Mouse (Mus musculus): Measurements from ENCODE around the gene Ikzf5. TPM values are rescaled to one million over a fixed set of nuclear protein-coding genes. Genes with fewer than 3 reads are reported as not detected.
"Not testable (repeated sequence)": the region's sequence is repeated elsewhere in the genome, so short reads cannot be mapped to it uniquely, and the experiment has no call there.

The Ikzf5 gene
- polyA plus RNA-seq, 1 experiment from 2014 or later: 21.9 TPM

- Histone ChIP-seq H3K36me3 (ENCODE audit: control insufficient read depth, insufficient read depth, low read length) (no peaks in the 10 kb centered on the region), H3K27ac (ENCODE audit: low read depth, low read length) (no peak overlapping the region), H3K4me2 (ENCODE audit: low read length) (peak overlapping the region; percentile 84; the same call in 1 of the 2 replicates), H3K9ac (ENCODE audit: low read length) (0 out of 2 replicates have a peak overlapping the region, but pooled peaks have one; percentile 8), H3K27me3 (replicated peaks; ENCODE audit: control insufficient read depth, insufficient read depth, low read length) (no peaks in the 10 kb centered on the region), H3K4me1 (ENCODE audit: control insufficient read depth, insufficient read depth, low read length) (peaks cover 19% of the 10 kb centered on the region), H3K4me3 (ENCODE audit: low read depth, low read length) (no peak overlapping the region), H3K9me3 (replicated peaks; ENCODE audit: control insufficient read depth, low read length) (no peaks in the 10 kb centered on the region)
- WGBS: 68% methylated on average over 2 of the region's 2 CpGs
- ATAC-seq (no peak), DNase-seq (ENCODE audit: low spot score) (no peak)
These were observed 1.6 kb upstream of the Ikzf5 start for GRCm38 (mm10) chr7:131411941-131412270.

GRCm38 (mm10) chr7:131411221-131411940, 1.1 kb upstream of the Ikzf5 start:
- peak overlapping the region; percentile 88 for H3K4me3 ChIP-seq (ENCODE audit: low read depth, low read length)
- 64% methylated on average over 10 of the region's 10 CpGs for WGBS
- no peak for ATAC-seq
- H3K27ac ChIP-seq (ENCODE audit: low read depth, low read length): no peak overlapping the region
- H3K36me3 ChIP-seq (ENCODE audit: control insufficient read depth, insufficient read depth, low read length): no peaks in the 10 kb centered on the region
- no peak for DNase-seq (ENCODE audit: low spot score)
- peak overlapping the region; percentile 84 for H3K4me2 ChIP-seq (ENCODE audit: low read length)
- H3K4me1 ChIP-seq (ENCODE audit: control insufficient read depth, insufficient read depth, low read length): peaks cover 19% of the 10 kb centered on the region
- H3K9me3 ChIP-seq (replicated peaks; ENCODE audit: control insufficient read depth, low read length): no peaks in the 10 kb centered on the region
- H3K9ac ChIP-seq (ENCODE audit: low read length): peak overlapping the region; percentile 93
- H3K27me3 ChIP-seq (replicated peaks; ENCODE audit: control insufficient read depth, insufficient read depth, low read length): no peaks in the 10 kb centered on the region

DNA sequence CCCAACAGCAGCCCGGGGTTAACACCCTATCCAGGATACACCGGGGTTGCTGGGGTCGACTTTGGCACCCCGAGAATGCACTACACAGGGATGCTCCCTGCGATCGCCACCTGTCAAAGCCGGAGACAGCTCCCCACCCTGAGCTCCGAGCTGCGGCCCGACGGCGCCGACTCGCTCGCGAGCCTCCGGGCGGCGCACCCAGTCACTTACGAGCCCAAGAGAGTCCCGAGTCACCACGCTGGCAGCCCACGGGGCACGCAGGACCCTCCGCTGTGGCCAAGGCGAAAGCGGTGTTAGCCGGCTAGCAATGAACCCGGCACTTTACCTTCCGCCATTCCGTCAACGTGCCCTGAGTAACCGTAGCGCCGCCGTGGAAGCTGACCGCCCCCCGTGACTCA, 334 bp downstream of the Ikzf5 start:
- WGBS: under 1% methylated on average over 38 of the region's 38 CpGs
- H3K27me3 ChIP-seq (replicated peaks; ENCODE audit: control insufficient read depth, insufficient read depth, low read length): no peaks in the 10 kb centered on the region
- H3K36me3 ChIP-seq (ENCODE audit: control insufficient read depth, insufficient read depth, low read length): no peaks in the 10 kb centered on the region
- ATAC-seq (peak; percentile 63), DNase-seq (ENCODE audit: low spot score) (no peak)
- H3K4me1 ChIP-seq (ENCODE audit: control insufficient read depth, insufficient read depth, low read length): peaks cover 19% of the 10 kb centered on the region
- H3K4me2 ChIP-seq (ENCODE audit: low read length): peak overlapping the region; percentile 84
- H3K9ac ChIP-seq (ENCODE audit: low read length): peak overlapping the region; percentile 93
- H3K27ac ChIP-seq (ENCODE audit: low read depth, low read length): peak overlapping the region; percentile 84
- peak overlapping the region; percentile 88 for H3K4me3 ChIP-seq (ENCODE audit: low read depth, low read length)
- H3K9me3 ChIP-seq (replicated peaks; ENCODE audit: control insufficient read depth, low read length): no peaks in the 10 kb centered on the region

DNA sequence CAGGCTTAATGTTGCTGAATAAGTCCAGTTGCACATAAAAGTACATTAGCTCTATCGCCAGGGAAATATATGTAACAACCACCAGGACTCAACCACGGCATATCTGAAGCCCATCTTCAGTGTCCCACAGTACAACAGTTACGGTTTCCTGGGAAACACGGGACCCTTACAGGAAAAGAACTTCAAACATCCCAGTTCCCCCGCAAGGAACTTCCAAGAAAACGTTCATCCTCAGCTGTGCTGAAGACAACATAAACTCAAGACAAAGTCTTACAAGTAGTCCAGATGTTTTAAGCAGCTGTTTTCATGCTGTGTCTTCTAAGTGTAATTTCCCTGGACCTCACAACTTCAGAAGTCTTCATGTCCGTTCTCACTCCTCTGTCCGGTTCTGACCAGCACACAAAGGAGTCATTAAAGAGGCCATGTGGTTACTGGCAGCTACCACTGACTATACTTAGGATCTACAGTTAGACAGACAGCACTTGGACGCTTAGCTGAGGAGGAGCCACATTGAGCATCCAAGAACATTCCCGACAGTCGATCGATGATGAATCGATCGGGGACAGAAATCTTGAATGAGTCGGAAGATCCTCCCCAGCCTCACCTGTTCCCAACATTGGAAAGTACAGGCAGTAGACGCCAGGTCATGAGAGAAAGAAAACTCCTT, 867 bp downstream of the Ikzf5 start:
- Histone ChIP-seq H3K9me3 (replicated peaks; ENCODE audit: control insufficient read depth, low read length) (no peaks in the 10 kb centered on the region), H3K4me2 (ENCODE audit: low read length) (peak overlapping the region; percentile 84), H3K9ac (ENCODE audit: low read length) (peak overlapping the region; percentile 93), H3K4me1 (ENCODE audit: control insufficient read depth, insufficient read depth, low read length) (peaks cover 19% of the 10 kb centered on the region), H3K27ac (ENCODE audit: low read depth, low read length) (no peak overlapping the region), H3K4me3 (ENCODE audit: low read depth, low read length) (peak overlapping the region; percentile 88), H3K27me3 (replicated peaks; ENCODE audit: control insufficient read depth, insufficient read depth, low read length) (no peaks in the 10 kb centered on the region), H3K36me3 (ENCODE audit: control insufficient read depth, insufficient read depth, low read length) (no peaks in the 10 kb centered on the region)
- 8% methylated on average over 16 of the region's 16 CpGs for WGBS
- ATAC-seq: no peak
- DNase-seq (ENCODE audit: low spot score): no peak

- ATAC-seq: not testable (repeated sequence)
- 85% methylated on average over 6 of the region's 7 CpGs for WGBS
These were observed 18.6 kb downstream of the Ikzf5 start for GRCm38 (mm10) chr7:131391761-131392160.

DNA sequence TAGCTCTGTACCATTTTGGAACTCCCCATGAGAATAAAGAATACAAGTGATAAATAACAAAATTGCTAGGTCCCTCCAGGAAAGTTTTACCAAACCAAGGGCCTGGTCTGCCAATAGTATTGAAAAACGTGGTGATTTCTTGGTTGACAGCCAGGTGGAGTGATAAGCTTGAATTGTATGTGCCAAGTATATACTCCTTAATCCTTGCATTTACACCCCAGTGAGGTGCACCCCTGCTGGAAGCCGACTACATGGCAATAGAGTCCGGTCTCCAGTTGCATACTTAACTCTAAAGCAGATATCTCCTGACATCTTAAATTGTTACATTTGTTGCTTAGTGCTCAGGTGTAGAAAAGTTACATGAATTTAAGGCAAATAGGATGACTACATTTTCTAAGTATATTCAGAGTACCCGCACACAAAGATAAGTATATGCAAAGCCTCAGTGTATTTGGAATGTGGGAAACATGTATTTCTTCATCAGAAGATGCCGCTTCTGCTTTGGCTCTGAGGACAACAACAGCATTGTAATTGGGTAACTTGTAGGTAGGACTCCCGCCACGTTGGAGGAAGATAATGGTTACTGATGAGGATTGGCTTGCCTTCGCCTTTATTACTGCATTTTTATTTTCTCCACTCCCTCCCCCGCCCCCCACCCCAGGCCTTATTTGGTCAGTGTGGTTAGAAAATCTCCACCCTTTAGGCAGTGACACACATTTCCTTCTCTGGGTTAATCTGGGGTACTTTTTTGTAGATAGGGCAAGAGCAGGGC, 38.3 kb downstream of the Ikzf5 start:
- Histone ChIP-seq H3K4me1 (ENCODE audit: control insufficient read depth, insufficient read depth, low read length) (peaks cover 6% of the 10 kb centered on the region; the same call in 1 of the 2 replicates), H3K27me3 (replicated peaks; ENCODE audit: control insufficient read depth, insufficient read depth, low read length) (no peaks in the 10 kb centered on the region), H3K36me3 (ENCODE audit: control insufficient read depth, insufficient read depth, low read length) (no peaks in the 10 kb centered on the region), H3K27ac (ENCODE audit: low read depth, low read length) (no peak overlapping the region), H3K4me3 (ENCODE audit: low read depth, low read length) (peak overlapping the region; percentile 69), H3K4me2 (ENCODE audit: low read length) (peak overlapping the region; percentile 75), H3K9me3 (replicated peaks; ENCODE audit: control insufficient read depth, low read length) (no peaks in the 10 kb centered on the region), H3K9ac (ENCODE audit: low read length) (peak overlapping the region; percentile 93; the same call in 1 of the 2 replicates)
- no peak for ATAC-seq
- 75% methylated on average over 9 of the region's 9 CpGs for WGBS
- peak; percentile 39 for DNase-seq (ENCODE audit: low spot score)

More at GRCm38 (mm10) chr7:131391761-131392160, 18.6 kb downstream of the Ikzf5 start:
- DNase-seq (ENCODE audit: low spot score); H3K9me3 ChIP-seq (replicated peaks; ENCODE audit: control insufficient read depth, low read length); H3K27ac ChIP-seq (ENCODE audit: low read depth, low read length); H3K4me1 ChIP-seq (ENCODE audit: control insufficient read depth, insufficient read depth, low read length); H3K27me3 ChIP-seq (replicated peaks; ENCODE audit: control insufficient read depth, insufficient read depth, low read length); H3K4me3 ChIP-seq (ENCODE audit: low read depth, low read length); H3K4me2 ChIP-seq (ENCODE audit: low read length); H3K9ac ChIP-seq (ENCODE audit: low read length): not testable (repeated sequence)
- H3K36me3 ChIP-seq (ENCODE audit: control insufficient read depth, insufficient read depth, low read length): peaks cover 35% of the 10 kb centered on the region

DNA sequence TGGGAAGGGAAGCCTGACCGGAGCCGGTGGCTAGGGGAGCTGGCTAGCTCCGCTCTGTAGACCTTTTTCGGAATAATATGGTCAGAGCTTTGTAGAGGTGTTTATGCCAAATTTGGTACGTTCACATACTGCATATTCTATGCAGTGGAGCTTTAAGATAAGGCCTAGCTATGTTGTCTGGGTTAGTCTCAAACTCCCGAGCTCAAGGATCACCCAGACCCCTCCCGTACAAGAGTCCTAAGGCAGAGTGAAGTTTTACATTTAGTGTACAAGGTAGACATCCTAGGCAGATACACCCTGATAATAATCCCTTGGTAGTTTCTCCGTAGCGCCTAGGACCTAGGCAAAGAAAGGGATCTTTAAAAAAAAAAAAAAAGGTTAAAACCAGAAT, 38.9 kb downstream of the Ikzf5 start:
- WGBS: 12% methylated on average over 9 of the region's 9 CpGs
- no peak for ATAC-seq
- Histone ChIP-seq H3K4me2 (ENCODE audit: low read length) (peak overlapping the region; percentile 75), H3K9me3 (replicated peaks; ENCODE audit: control insufficient read depth, low read length) (no peaks in the 10 kb centered on the region), H3K27ac (ENCODE audit: low read depth, low read length) (peak overlapping the region; percentile 82; the same call in 1 of the 2 replicates), H3K9ac (ENCODE audit: low read length) (peak overlapping the region; percentile 93), H3K27me3 (replicated peaks; ENCODE audit: control insufficient read depth, insufficient read depth, low read length) (no peaks in the 10 kb centered on the region), H3K36me3 (ENCODE audit: control insufficient read depth, insufficient read depth, low read length) (no peaks in the 10 kb centered on the region), H3K4me1 (ENCODE audit: control insufficient read depth, insufficient read depth, low read length) (peaks cover 6% of the 10 kb centered on the region; the same call in 1 of the 2 replicates), H3K4me3 (ENCODE audit: low read depth, low read length) (peak overlapping the region; percentile 69)
- DNase-seq (ENCODE audit: low spot score): no peak

GRCm38 (mm10) chr7:131370648-131371469, 39.5 kb downstream of the Ikzf5 start, which contains the start of gene Pstk:
TSS of gene Pstk (plus strand) at chr7:131371141.
- peak; percentile 96 for ATAC-seq
- DNase-seq (ENCODE audit: low spot score): peak; percentile 91
- Histone ChIP-seq H3K36me3 (ENCODE audit: control insufficient read depth, insufficient read depth, low read length) (no peaks in the 10 kb centered on the region), H3K27ac (ENCODE audit: low read depth, low read length) (peak within 1 kb of the TSS; percentile 82), H3K4me2 (ENCODE audit: low read length) (peak within 1 kb of the TSS; percentile 75), H3K9me3 (replicated peaks; ENCODE audit: control insufficient read depth, low read length) (no peaks in the 10 kb centered on the region), H3K4me3 (ENCODE audit: low read depth, low read length) (peak within 1 kb of the TSS; percentile 69), H3K27me3 (replicated peaks; ENCODE audit: control insufficient read depth, insufficient read depth, low read length) (no peaks in the 10 kb centered on the region), H3K4me1 (ENCODE audit: control insufficient read depth, insufficient read depth, low read length) (peaks cover 6% of the 10 kb centered on the region; the same call in 1 of the 2 replicates), H3K9ac (ENCODE audit: low read length) (peak within 1 kb of the TSS; percentile 93)
- WGBS: 5% methylated on average over 47 of the region's 47 CpGs
